Mouse (Mus musculus) adrenal gland, postnatal 25 days (tissue): ENCODE results near the gene Trp53rkb. TPM values are rescaled to one million over a fixed set of nuclear protein-coding genes. Genes with fewer than 3 reads are reported as not detected.
"Not testable (repeated sequence)": the region's sequence is repeated elsewhere in the genome, so short reads cannot be mapped to it uniquely, and the experiment has no call there.

Source experiments
- DNase-seq: peaks from one replicate; pipeline ENCODE4 v3.0.0; 2021; ENCODE audit warnings: mixed read lengths
- long read RNA-seq: library from polyadenylated mRNA; stranded (forward); transcript quantifications from one replicate; pipeline ENCODE4 v2.0.0, GENCODE M21; 2021
- total RNA-seq: library from RNA; stranded (reverse); gene quantifications from 2 replicates; pipeline ENCODE4 v1.2.3, GENCODE M21; 2021

Gene Trp53rkb
- total RNA-seq: 3.9 and 4.1 TPM in 2 replicates
- long read RNA-seq, full-length matches to known transcripts: 6 of 7 reads
- long read RNA-seq, partial matches to known transcripts: 0 of 7 reads
- long read RNA-seq, other reads (novel, unspliced or antisense): 1 of 7 reads

GRCm38 (mm10) chr2:166792355-166792754 is at the start of gene Trp53rkb:
Trp53rkb (plus strand) TSS chr2:166792531.
- no peak for DNase-seq

GRCm38 (mm10) chr2:166743504-166743903 is 48.8 kb upstream of the Trp53rkb start:
- no peak for DNase-seq

- no peak for DNase-seq
Observed at GRCm38 (mm10) chr2:166744433-166744832, 47.9 kb upstream of the Trp53rkb start.

GRCm38 (mm10) chr2:166745849-166746248 is 46.5 kb upstream of the Trp53rkb start:
- DNase-seq: no peak

- DNase-seq: not testable (repeated sequence)
Observed at GRCm38 (mm10) chr2:166746261-166746913, 45.9 kb upstream of the Trp53rkb start.

- DNase-seq: no peak
Observed at GRCm38 (mm10) chr2:166750620-166751191, 41.6 kb upstream of the Trp53rkb start.

GRCm38 (mm10) chr2:166754194-166754593 is 38.1 kb upstream of the Trp53rkb start:
- DNase-seq: no peak

GRCm38 (mm10) chr2:166754760-166755159 is 37.6 kb upstream of the Trp53rkb start:
- no peak for DNase-seq

- DNase-seq: no peak
Observed at GRCm38 (mm10) chr2:166757969-166758368, 34.4 kb upstream of the Trp53rkb start.

- no peak for DNase-seq
Observed at GRCm38 (mm10) chr2:166764051-166764450, 28.3 kb upstream of the Trp53rkb start.

GRCm38 (mm10) chr2:166767591-166767990 is 24.7 kb upstream of the Trp53rkb start:
- DNase-seq: no peak

- DNase-seq: no peak
Observed at GRCm38 (mm10) chr2:166771396-166771795, 20.9 kb upstream of the Trp53rkb start.

- no peak for DNase-seq
Observed at GRCm38 (mm10) chr2:166773587-166773986, 18.7 kb upstream of the Trp53rkb start.

- no peak for DNase-seq
Observed at GRCm38 (mm10) chr2:166774275-166774674, 18.1 kb upstream of the Trp53rkb start.

GRCm38 (mm10) chr2:166775357-166775893 is 16.9 kb upstream of the Trp53rkb start:
- DNase-seq: no peak

GRCm38 (mm10) chr2:166776272-166776671 is 16.1 kb upstream of the Trp53rkb start:
- no peak for DNase-seq

- no peak for DNase-seq
Observed at GRCm38 (mm10) chr2:166779956-166780355, 12.4 kb upstream of the Trp53rkb start.

GRCm38 (mm10) chr2:166780980-166781578 is 11.3 kb upstream of the Trp53rkb start:
- DNase-seq: peak; percentile 80

GRCm38 (mm10) chr2:166784376-166784775 is 8.0 kb upstream of the Trp53rkb start:
- no peak for DNase-seq

- DNase-seq: peak; percentile 89
Observed at GRCm38 (mm10) chr2:166786353-166787004, 5.9 kb upstream of the Trp53rkb start.

- DNase-seq: no peak
Observed at GRCm38 (mm10) chr2:166791738-166792137, 593 bp upstream of the Trp53rkb start.

GRCm38 (mm10) chr2:166793542-166794214 is 1.3 kb downstream of the Trp53rkb start:
- peak; percentile 83 for DNase-seq
